Mouse (Mus musculus) ES-Bruce4 (cell line): Measurements from ENCODE around the gene Rps6ka2.

Experiments
- CTCF ChIP-seq: IDR thresholded peaks from one replicate; pipeline ENCODE4 v1.8.1; 2011; ENCODE audit warnings: low read depth, low read length
- POLR2A ChIP-seq: IDR thresholded peaks from one replicate; pipeline ENCODE4 v1.8.1; 2011; ENCODE audit warnings: low read length; ENCODE audit not compliant: insufficient read depth

- TF ChIP-seq CTCF (no peak), POLR2A (no peak)
Measured at GRCm38 (mm10) chr17:7285292-7285691, 115.4 kb downstream of the Rps6ka2 start.
